Mouse (Mus musculus) neural tube, embryonic 12.5 days (tissue): ENCODE measurements around the gene Limch1. TPM values are rescaled to one million over a fixed set of nuclear protein-coding genes. Genes with fewer than 3 reads are reported as not detected.
A peak's percentile ranks its signal among the peaks of the same experiment; 100 is the strongest.

Experiments
- ATAC-seq: fragments of 200-750 bp; cut with Nextera tagmentation; 2 replicates; pipeline ENCODE4 v1.8.0; 2017; ENCODE audit warnings: low read depth, mild to moderate bottlenecking, moderate TSS enrichment, moderate library complexity; ENCODE audit not compliant: low FRiP score
- H3K27ac ChIP-seq: fragments of 300-500 bp; sonication (generic); 2 replicates; pipeline ENCODE4 v1.5.1; 2016
- H3K27me3 ChIP-seq: fragments of 300-500 bp; sonication (generic); replicated peaks from 2 replicates; pipeline ENCODE4 v1.6.1; 2016; ENCODE audit warnings: mild to moderate bottlenecking
- H3K36me3 ChIP-seq: fragments of 300-500 bp; sonication (generic); 2 replicates; pipeline ENCODE4 v1.6.1; 2016; ENCODE audit warnings: mild to moderate bottlenecking
- H3K4me1 ChIP-seq: fragments of 300-500 bp; sonication (generic); 2 replicates; pipeline ENCODE4 v1.6.1; 2016
- H3K4me2 ChIP-seq: fragments of 300-500 bp; sonication (generic); replicated peaks from 2 replicates; pipeline ENCODE4 v1.6.1; 2016; ENCODE audit warnings: mild to moderate bottlenecking
- H3K4me3 ChIP-seq: fragments of 300-500 bp; sonication (generic); 2 replicates; pipeline ENCODE4 v1.5.1; 2016
- H3K9ac ChIP-seq: fragments of 300-500 bp; sonication (generic); 2 replicates; pipeline ENCODE4 v1.6.1; 2016; ENCODE audit warnings: mild to moderate bottlenecking
- H3K9me3 ChIP-seq: fragments of 300-500 bp; sonication (generic); 2 replicates; pipeline ENCODE4 v1.6.1; 2016; ENCODE audit warnings: mild to moderate bottlenecking
- WGBS: fragments of 180-500 bp; shearing (Covaris S2); methylation state at CpG from one replicate; pipeline ENCODE4 v1.1.7; 2016; 5-methylcytosine and 5-hydroxymethylcytosine counted together
- polyA plus RNA-seq: library from polyadenylated mRNA; unstranded; fragments of >200 nt; fragmentation: Nextera tagmentation; extraction: Ambion mirVana; gene quantifications from 2 replicates; pipeline ENCODE4 v1.2.1, GENCODE M21; 2016

The Limch1 gene
- polyA plus RNA-seq, 1 experiment from 2014 or later: 59.8 TPM

GRCm38 (mm10) chr5:66722586-66722985 is 23.0 kb upstream of the Limch1 start:
- H3K4me3 ChIP-seq: no peak overlapping the region
- H3K9ac ChIP-seq: no peak overlapping the region
- no peaks in the 10 kb centered on the region for H3K9me3 ChIP-seq
- ATAC-seq: no peak
- 73% methylated on average over 9 of the region's 9 CpGs for WGBS
- no peaks in the 10 kb centered on the region for H3K36me3 ChIP-seq
- H3K4me1 ChIP-seq: no peaks in the 10 kb centered on the region
- no peak overlapping the region for H3K27ac ChIP-seq
- no peak overlapping the region for H3K4me2 ChIP-seq
- no peaks in the 10 kb centered on the region for H3K27me3 ChIP-seq

DNA sequence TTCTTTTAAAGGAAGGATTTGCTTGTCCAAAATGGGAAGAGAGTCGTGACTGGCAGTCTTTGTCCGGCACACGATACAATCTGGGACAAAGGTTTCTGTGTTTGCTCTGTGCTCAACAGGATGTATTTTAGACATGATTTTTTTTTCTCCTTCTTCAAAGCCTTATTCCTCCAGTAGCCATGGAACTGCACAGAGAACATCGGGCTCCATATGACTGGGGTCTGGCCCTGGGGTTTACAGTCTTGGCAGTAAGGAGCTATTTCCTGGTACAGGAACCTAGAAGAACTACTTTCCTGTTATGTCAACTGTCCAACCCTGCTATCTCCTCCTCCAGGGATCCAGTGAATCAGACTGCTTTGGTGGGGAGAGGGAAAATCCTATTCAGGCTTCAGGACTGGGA is 22.6 kb upstream of the Limch1 start:
- Histone ChIP-seq H3K4me1 (no peaks in the 10 kb centered on the region), H3K4me3 (no peak overlapping the region), H3K27me3 (no peaks in the 10 kb centered on the region), H3K27ac (no peak overlapping the region), H3K9ac (no peak overlapping the region), H3K4me2 (no peak overlapping the region), H3K36me3 (no peaks in the 10 kb centered on the region), H3K9me3 (no peaks in the 10 kb centered on the region)
- ATAC-seq: no peak
- WGBS: 66% methylated on average over 4 of the region's 4 CpGs

DNA sequence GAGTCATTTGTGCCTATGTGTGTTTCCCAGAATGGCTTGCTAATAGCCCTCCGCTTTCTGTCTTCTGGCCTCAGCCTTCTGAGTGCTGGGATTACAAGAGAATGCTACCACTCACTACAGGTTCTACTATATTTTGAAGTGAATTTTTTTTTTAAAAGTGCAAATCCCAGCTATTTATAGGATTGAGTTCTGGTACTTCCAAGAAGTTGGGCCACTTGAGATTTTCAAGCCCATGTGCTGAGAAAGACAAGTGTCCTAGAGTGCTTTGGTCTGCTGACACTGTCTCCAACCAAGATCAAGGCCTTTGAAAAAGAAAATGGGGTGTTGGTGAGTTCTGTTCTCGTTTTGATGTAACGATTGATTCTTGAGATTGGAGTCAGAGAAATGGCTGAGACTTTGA is 22.0 kb upstream of the Limch1 start:
- H3K27ac ChIP-seq: no peak overlapping the region
- H3K36me3 ChIP-seq: no peaks in the 10 kb centered on the region
- H3K9ac ChIP-seq: no peak overlapping the region
- 86% methylated on average over 3 of the region's 3 CpGs for WGBS
- H3K9me3 ChIP-seq: no peaks in the 10 kb centered on the region
- no peaks in the 10 kb centered on the region for H3K4me1 ChIP-seq
- ATAC-seq: no peak
- H3K4me2 ChIP-seq: no peak overlapping the region
- H3K4me3 ChIP-seq: no peak overlapping the region
- no peaks in the 10 kb centered on the region for H3K27me3 ChIP-seq

GRCm38 (mm10) chr5:66729306-66729705 is 16.3 kb upstream of the Limch1 start:
- Histone ChIP-seq H3K27me3 (no peaks in the 10 kb centered on the region), H3K36me3 (no peaks in the 10 kb centered on the region), H3K4me1 (0 out of 2 replicates have a peak, but pooled peaks cover 7% of the 10 kb centered on the region), H3K4me3 (no peak overlapping the region), H3K9ac (no peak overlapping the region), H3K27ac (no peak overlapping the region), H3K9me3 (no peaks in the 10 kb centered on the region), H3K4me2 (no peak overlapping the region)
- 94% methylated on average over 4 of the region's 4 CpGs for WGBS
- no peak for ATAC-seq

DNA sequence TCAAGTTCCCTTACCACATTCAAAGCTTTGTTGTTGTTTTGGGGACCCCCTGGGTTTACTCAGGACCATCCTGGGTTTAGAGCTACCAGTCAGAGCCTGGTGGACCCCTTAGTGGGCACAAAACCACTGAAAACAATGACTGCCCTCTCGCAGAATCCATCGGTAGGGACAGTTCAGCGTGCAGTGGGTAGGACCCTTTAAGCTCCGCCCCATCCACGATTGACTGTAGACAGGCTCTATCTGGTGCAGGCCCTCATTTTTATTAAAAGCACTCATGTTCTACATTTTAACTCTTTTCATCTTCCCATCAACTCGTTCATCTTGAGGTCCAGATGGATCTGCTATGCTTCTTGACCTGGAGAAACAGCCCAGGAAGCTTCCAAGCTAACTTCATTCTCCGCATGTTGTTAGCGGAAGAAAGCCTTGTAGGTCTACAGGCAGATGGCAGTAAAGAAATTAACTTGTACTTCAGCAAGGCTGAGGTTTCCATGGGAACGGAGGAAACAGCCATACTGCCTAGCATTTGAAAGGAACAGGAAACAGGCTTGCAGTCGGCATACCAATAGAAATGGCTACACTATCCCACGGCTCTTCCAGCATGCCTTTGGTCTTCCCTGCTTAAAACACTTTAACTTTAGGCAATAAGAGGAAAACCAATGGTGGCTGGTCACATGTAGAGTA is 14.9 kb upstream of the Limch1 start:
- Histone ChIP-seq H3K4me2 (peak overlapping the region; percentile 37), H3K9ac (no peak overlapping the region), H3K4me1 (0 out of 2 replicates have a peak, but pooled peaks cover 7% of the 10 kb centered on the region), H3K4me3 (no peak overlapping the region), H3K27ac (no peak overlapping the region), H3K27me3 (no peaks in the 10 kb centered on the region), H3K36me3 (no peaks in the 10 kb centered on the region), H3K9me3 (no peaks in the 10 kb centered on the region)
- ATAC-seq: peak; percentile 93
- 17% methylated on average over 11 of the region's 11 CpGs for WGBS

GRCm38 (mm10) chr5:66731302-66731697 is 14.3 kb upstream of the Limch1 start:
- 31% methylated on average over 1 of the region's 1 CpGs for WGBS
- 0 out of 2 replicates have a peak, but pooled peaks cover 7% of the 10 kb centered on the region for H3K4me1 ChIP-seq

GRCm38 (mm10) chr5:66733556-66733955 is 12.1 kb upstream of the Limch1 start:
- H3K27ac ChIP-seq: no peak overlapping the region
- ATAC-seq: no peak
- WGBS: 87% methylated on average over 1 of the region's 1 CpGs

More at GRCm38 (mm10) chr5:66731302-66731697, 14.3 kb upstream of the Limch1 start:
- no peak overlapping the region for H3K4me3 ChIP-seq
- H3K36me3 ChIP-seq: no peaks in the 10 kb centered on the region
- ATAC-seq: peak; percentile 6; the same call in 1 of the 2 replicates
- no peak overlapping the region for H3K9ac ChIP-seq
- H3K27ac ChIP-seq: no peak overlapping the region
- no peaks in the 10 kb centered on the region for H3K9me3 ChIP-seq
- no peaks in the 10 kb centered on the region for H3K27me3 ChIP-seq
- peak overlapping the region; percentile 37 for H3K4me2 ChIP-seq

DNA sequence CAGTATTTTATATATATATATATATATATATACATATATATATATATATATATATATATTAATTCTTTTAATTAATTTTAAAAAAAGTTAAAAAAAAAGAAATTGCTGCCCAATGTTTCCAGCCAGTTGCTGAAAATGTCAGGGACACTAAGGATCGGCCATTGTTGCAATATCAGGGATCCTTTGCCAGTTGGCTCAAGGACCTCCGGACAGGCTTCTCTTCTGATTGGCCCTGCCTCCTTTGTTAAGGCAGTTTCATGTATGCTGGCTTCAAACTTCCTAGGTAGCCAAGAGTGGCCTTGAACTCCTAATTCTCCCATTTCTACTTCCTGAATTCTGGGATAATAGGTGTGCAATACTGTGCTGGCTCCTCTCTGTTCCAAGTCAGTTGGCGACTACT is 6.3 kb upstream of the Limch1 start:
- Histone ChIP-seq H3K9me3 (no peaks in the 10 kb centered on the region), H3K36me3 (no peaks in the 10 kb centered on the region), H3K4me1 (no peaks in the 10 kb centered on the region), H3K4me3 (no peak overlapping the region), H3K4me2 (no peak overlapping the region), H3K9ac (no peak overlapping the region), H3K27ac (no peak overlapping the region), H3K27me3 (no peaks in the 10 kb centered on the region)
- ATAC-seq: no peak
- 93% methylated on average over 3 of the region's 3 CpGs for WGBS

More at GRCm38 (mm10) chr5:66733556-66733955, 12.1 kb upstream of the Limch1 start:
- Histone ChIP-seq H3K9ac (no peak overlapping the region), H3K4me2 (no peak overlapping the region), H3K9me3 (no peaks in the 10 kb centered on the region), H3K36me3 (no peaks in the 10 kb centered on the region), H3K27me3 (no peaks in the 10 kb centered on the region), H3K4me1 (0 out of 2 replicates have a peak, but pooled peaks cover 7% of the 10 kb centered on the region), H3K4me3 (no peak overlapping the region)

DNA sequence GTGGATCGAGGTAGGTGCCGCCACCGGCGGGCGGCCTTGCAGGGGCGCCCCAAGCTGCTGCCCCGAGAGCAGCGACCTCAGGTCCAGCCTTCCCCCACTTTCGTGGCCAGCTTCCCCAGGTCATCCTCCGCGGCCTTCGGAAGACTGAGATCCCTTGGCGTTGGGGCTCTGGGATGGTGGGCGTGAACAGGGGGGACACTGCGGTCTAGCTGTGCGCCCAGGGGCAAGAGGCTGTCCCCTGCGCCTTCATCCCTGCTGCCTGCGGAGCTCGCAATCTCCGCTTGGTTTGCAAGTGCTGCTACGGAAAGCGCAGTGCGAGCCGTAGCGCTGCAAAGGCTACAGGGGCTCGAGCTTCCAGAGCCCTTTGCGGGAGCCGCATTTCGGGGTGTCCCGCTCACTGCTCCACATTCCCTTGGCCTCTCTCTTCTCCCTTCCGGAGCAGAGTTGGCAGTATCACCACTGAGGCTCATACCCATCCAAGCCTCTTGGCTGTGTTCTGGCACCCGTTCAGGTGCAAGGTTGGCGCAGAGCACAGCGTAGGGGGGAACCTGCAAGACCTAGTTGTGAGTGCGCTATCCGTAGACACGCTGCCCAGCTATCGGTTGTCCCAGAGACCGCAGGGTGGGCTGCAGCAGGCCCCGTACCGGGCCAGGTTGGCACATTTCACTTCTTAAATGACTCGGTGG is 512 bp downstream of the Limch1 start:
- peak; percentile 67 for ATAC-seq
- peak overlapping the region; percentile 74; the same call in 1 of the 2 replicates for H3K27ac ChIP-seq

GRCm38 (mm10) chr5:66746761-66747160 is 1.1 kb downstream of the Limch1 start:
- H3K9ac ChIP-seq: peak overlapping the region; percentile 83
- H3K4me1 ChIP-seq: peaks cover 37% of the 10 kb centered on the region
- ATAC-seq: no peak
- WGBS: 4% methylated on average over 11 of the region's 11 CpGs
- 0 out of 2 replicates have a peak overlapping the region, but pooled peaks have one; percentile 74 for H3K27ac ChIP-seq
- no peaks in the 10 kb centered on the region for H3K36me3 ChIP-seq
- H3K27me3 ChIP-seq: 0 out of 2 replicates have a peak, but pooled peaks cover 2% of the 10 kb centered on the region
- H3K9me3 ChIP-seq: no peaks in the 10 kb centered on the region
- H3K4me2 ChIP-seq: peak overlapping the region; percentile 94
- peak overlapping the region; percentile 69 for H3K4me3 ChIP-seq

More for the DNA sequence above, 512 bp downstream of the Limch1 start:
- Histone ChIP-seq H3K9ac (peak overlapping the region; percentile 83), H3K4me3 (peak overlapping the region; percentile 69), H3K9me3 (no peaks in the 10 kb centered on the region), H3K36me3 (no peaks in the 10 kb centered on the region), H3K27me3 (0 out of 2 replicates have a peak, but pooled peaks cover 2% of the 10 kb centered on the region), H3K4me1 (peaks cover 31% of the 10 kb centered on the region), H3K4me2 (peak overlapping the region; percentile 94)
- WGBS: under 1% methylated on average over 42 of the region's 42 CpGs

DNA sequence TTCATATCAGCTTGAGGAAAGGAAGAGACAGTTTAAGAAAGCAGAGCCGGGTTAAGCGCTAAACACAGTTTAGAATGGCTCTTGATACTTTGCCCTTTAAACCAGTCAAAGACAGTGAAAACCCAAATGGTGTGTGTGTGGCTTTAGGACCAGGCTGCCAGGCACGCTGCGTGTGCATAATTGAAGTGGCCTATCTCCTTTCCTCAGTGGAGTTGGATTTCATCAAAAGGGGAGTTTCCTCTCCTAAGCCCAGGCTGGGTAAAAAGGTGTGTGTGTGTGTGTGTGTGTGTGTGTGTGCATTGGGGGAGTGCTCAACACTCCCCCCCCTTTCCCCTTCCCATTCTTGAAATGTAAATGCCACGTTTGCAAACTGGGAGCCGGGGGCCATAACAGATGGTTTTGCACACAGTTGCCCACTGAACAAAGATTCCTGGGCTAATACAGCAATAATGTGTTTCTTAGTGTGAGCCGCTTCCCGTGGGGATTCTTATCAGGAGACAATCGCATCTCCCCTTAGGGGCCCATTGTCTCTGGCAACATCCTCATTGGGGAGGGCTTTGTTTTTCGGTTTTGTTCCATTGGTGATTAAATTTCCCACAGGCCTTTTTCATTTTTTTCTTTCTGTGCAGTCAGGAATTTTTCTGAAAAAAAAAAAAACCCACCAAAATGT is 2.3 kb downstream of the Limch1 start:
- H3K36me3 ChIP-seq: no peaks in the 10 kb centered on the region
- no peak overlapping the region for H3K4me3 ChIP-seq
- no peaks in the 10 kb centered on the region for H3K9me3 ChIP-seq
- WGBS: 10% methylated on average over 10 of the region's 10 CpGs
- peak overlapping the region; percentile 94 for H3K4me2 ChIP-seq
- H3K27ac ChIP-seq: no peak overlapping the region
- peaks cover 38% of the 10 kb centered on the region for H3K4me1 ChIP-seq
- 0 out of 2 replicates have a peak, but pooled peaks cover 2% of the 10 kb centered on the region for H3K27me3 ChIP-seq
- no peak; the same call in 1 of the 2 replicates for ATAC-seq
- H3K9ac ChIP-seq: peak overlapping the region; percentile 36; the same call in 1 of the 2 replicates
